ENCODE assay signal across 19 mouse cellular contexts in the genomic region with DNA sequence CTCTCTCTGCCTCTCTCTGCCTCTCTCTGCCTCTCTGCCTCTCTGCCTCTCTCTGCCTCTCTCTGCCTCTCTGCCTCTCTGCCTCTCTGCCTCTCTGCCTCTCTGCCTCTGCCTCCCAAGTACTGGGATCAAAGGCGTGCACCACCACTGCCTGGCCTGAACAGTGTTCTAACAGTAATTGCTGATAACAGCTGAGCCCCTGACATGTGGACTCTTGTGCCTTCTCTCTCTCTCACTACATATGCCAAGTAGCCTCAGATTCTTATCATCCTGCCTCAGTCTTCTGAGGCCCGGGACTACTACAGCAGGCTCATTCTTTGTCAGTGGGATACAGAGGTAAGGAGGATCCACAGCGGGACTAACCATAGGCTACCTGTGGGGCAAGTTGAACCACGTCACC. TPM values are rescaled to one million over a fixed set of nuclear protein-coding genes. Genes with fewer than 3 reads are reported as not detected.
"Had no signal": no experiment of that assay in that cellular context is flagged by ENCODE, and none has a peak within 500 bp of the region (broad histone marks: within the 10 kb centered on the region; RNA-seq: fewer than 3 reads in every experiment).

No protein-coding gene starts in this region.

RNA-seq across cellular contexts. Expression of gene Aqp3, which starts 15.2 kb away (rescaled TPM):
- total RNA-seq: gastrocnemius, adult 2 months; gastrocnemius, postnatal 10 days; gastrocnemius, postnatal 25 days; granulocyte monocyte progenitor cell, adult 5-6 weeks; heart, adult 8-10 months; heart, postnatal 36 days; hematopoietic stem cell, adult 5-6 weeks; layer of hippocampus, adult 2 months; layer of hippocampus, postnatal 25 days; left cerebral cortex, adult 2 months; left cerebral cortex, postnatal 14 days; left cerebral cortex, postnatal 36 days; liver, adult 2 months had no signal
- polyA plus RNA-seq: hindbrain, embryonic 13.5 days; liver, adult 2 months had no signal

RNA-seq across cellular contexts. Expression of gene Aqp7, which starts 34.9 kb away (rescaled TPM):
- total RNA-seq: granulocyte monocyte progenitor cell, adult 5-6 weeks; hematopoietic stem cell, adult 5-6 weeks; hindbrain, postnatal 0 days; layer of hippocampus, postnatal 25 days; left cerebral cortex, adult 2 months; left cerebral cortex, postnatal 14 days; left cerebral cortex, postnatal 36 days had no signal
- polyA plus RNA-seq: heart, embryonic 13.5 days; hindbrain, embryonic 11.5 days; hindbrain, embryonic 13.5 days; hindbrain, embryonic 15.5 days; limb, embryonic 12.5 days had no signal
